Mouse (Mus musculus) intestine, embryonic 14.5 days (tissue): ENCODE measurements around the gene Glt28d2. TPM values are rescaled to one million over a fixed set of nuclear protein-coding genes. Genes with fewer than 3 reads are reported as not detected.

Experiments used
- ATAC-seq: fragments of 200-750 bp; cut with Nextera tagmentation; replicated peaks from 2 replicates; pipeline ENCODE4 v1.8.0; 2017; ENCODE audit warnings: low read depth, moderate number of reproducible peaks, moderate TSS enrichment, moderate library complexity; ENCODE audit not compliant: low FRiP score, low TSS enrichment
- DNase-seq: peaks from one replicate; pipeline ENCODE4 v3.0.0-alpha.2; 2018; ENCODE audit warnings: low spot score
- H3K27ac ChIP-seq: fragments of 300-500 bp; sonication (generic); 2 replicates; pipeline ENCODE4 v1.5.1; 2014; ENCODE audit warnings: low read depth, mild to moderate bottlenecking, control low read depth
- H3K27me3 ChIP-seq: fragments of 300-500 bp; sonication (generic); replicated peaks from 2 replicates; pipeline ENCODE4 v1.6.1; 2014; ENCODE audit warnings: low read length, control low read depth; ENCODE audit not compliant: control insufficient read depth, insufficient read depth
- H3K36me3 ChIP-seq: fragments of 300-500 bp; sonication (generic); 2 replicates; pipeline ENCODE4 v1.6.1; 2014; ENCODE audit warnings: low read length, control low read depth; ENCODE audit not compliant: control insufficient read depth, insufficient read depth
- H3K4me1 ChIP-seq: fragments of 300-500 bp; sonication (generic); replicated peaks from 2 replicates; pipeline ENCODE4 v1.6.1; 2014; ENCODE audit warnings: low read length, control low read depth, mixed read lengths; ENCODE audit not compliant: control insufficient read depth, insufficient read depth
- H3K4me2 ChIP-seq: fragments of 300-500 bp; sonication (generic); 2 replicates; pipeline ENCODE4 v1.6.1; 2014; ENCODE audit warnings: low read length
- H3K4me3 ChIP-seq: fragments of 300-500 bp; sonication (generic); 2 replicates; pipeline ENCODE4 v1.5.1; 2014; ENCODE audit warnings: low read depth, low read length, control low read depth, mixed read lengths
- H3K9ac ChIP-seq: fragments of 300-500 bp; sonication (generic); 2 replicates; pipeline ENCODE4 v1.6.1; 2014; ENCODE audit warnings: mild to moderate bottlenecking, low read length
- H3K9me3 ChIP-seq: fragments of 300-500 bp; sonication (generic); 2 replicates; pipeline ENCODE4 v1.6.1; 2016; ENCODE audit warnings: low read length, control low read depth; ENCODE audit not compliant: control insufficient read depth
- WGBS: fragments of 180-500 bp; shearing (Covaris S2); extraction: QIAGEN DNeasy Blood & Tissue Kit; methylation state at CpG from one replicate; pipeline ENCODE4 v1.1.7; 2014; 5-methylcytosine and 5-hydroxymethylcytosine counted together
- polyA plus RNA-seq: library from polyadenylated mRNA; unstranded; fragments of >200 nt; fragmentation: Nextera tagmentation; extraction: Ambion mirVana; gene quantifications from 2 replicates; pipeline ENCODE4 v1.2.1, GENCODE M21; 2014

Gene Glt28d2
- polyA plus RNA-seq, 1 experiment from 2014 or later: 1.8 TPM

GRCm38 (mm10) chr3:85859311-85859710, 28.0 kb downstream of the Glt28d2 start:
- no peak overlapping the region for H3K4me2 ChIP-seq
- H3K27ac ChIP-seq: no peak overlapping the region
- no peaks in the 10 kb centered on the region for H3K9me3 ChIP-seq
- no peak for ATAC-seq
- WGBS: 71% methylated on average over 6 of the region's 6 CpGs
- no peaks in the 10 kb centered on the region for H3K36me3 ChIP-seq
- H3K27me3 ChIP-seq: no peaks in the 10 kb centered on the region
- no peak overlapping the region for H3K9ac ChIP-seq
- H3K4me3 ChIP-seq: no peak overlapping the region
- DNase-seq: no peak
- H3K4me1 ChIP-seq: no peaks in the 10 kb centered on the region

- Histone ChIP-seq H3K27me3 (no peaks in the 10 kb centered on the region), H3K4me3 (no peak overlapping the region), H3K9ac (no peak overlapping the region), H3K9me3 (no peaks in the 10 kb centered on the region), H3K27ac (no peak overlapping the region), H3K4me2 (no peak overlapping the region), H3K36me3 (no peaks in the 10 kb centered on the region), H3K4me1 (no peaks in the 10 kb centered on the region)
- no peak for ATAC-seq
- 71% methylated on average over 11 of the region's 11 CpGs for WGBS
- DNase-seq: no peak
These were observed 28.9 kb downstream of the Glt28d2 start for GRCm38 (mm10) chr3:85858140-85859135.

- WGBS: 52% methylated on average over 4 of the region's 4 CpGs
- H3K4me3 ChIP-seq: no peak overlapping the region
- H3K36me3 ChIP-seq: no peaks in the 10 kb centered on the region
- no peak overlapping the region for H3K9ac ChIP-seq
- no peaks in the 10 kb centered on the region for H3K4me1 ChIP-seq
- H3K9me3 ChIP-seq: no peaks in the 10 kb centered on the region
- H3K27ac ChIP-seq: no peak overlapping the region
- no peak for DNase-seq
- no peak for ATAC-seq
- no peaks in the 10 kb centered on the region for H3K27me3 ChIP-seq
- H3K4me2 ChIP-seq: no peak overlapping the region
These were observed 30.2 kb downstream of the Glt28d2 start for GRCm38 (mm10) chr3:85857083-85857482.

GRCm38 (mm10) chr3:85855947-85856346, 31.4 kb downstream of the Glt28d2 start:
- no peak for DNase-seq
- 87% methylated on average over 5 of the region's 5 CpGs for WGBS
- Histone ChIP-seq H3K9ac (no peak overlapping the region), H3K27ac (no peak overlapping the region), H3K9me3 (no peaks in the 10 kb centered on the region), H3K4me3 (no peak overlapping the region), H3K27me3 (no peaks in the 10 kb centered on the region), H3K36me3 (no peaks in the 10 kb centered on the region), H3K4me2 (no peak overlapping the region), H3K4me1 (no peaks in the 10 kb centered on the region)
- ATAC-seq: no peak

- 88% methylated on average over 3 of the region's 3 CpGs for WGBS
- Histone ChIP-seq H3K27ac (no peak overlapping the region), H3K36me3 (no peaks in the 10 kb centered on the region)
These were observed 32.3 kb downstream of the Glt28d2 start for GRCm38 (mm10) chr3:85855043-85855442.

GRCm38 (mm10) chr3:85854143-85854542, 33.2 kb downstream of the Glt28d2 start:
- WGBS: 90% methylated on average over 6 of the region's 6 CpGs
- H3K9me3 ChIP-seq: no peaks in the 10 kb centered on the region
- no peak for DNase-seq

More at GRCm38 (mm10) chr3:85855043-85855442, 32.3 kb downstream of the Glt28d2 start:
- Histone ChIP-seq H3K4me2 (no peak overlapping the region), H3K9ac (no peak overlapping the region), H3K4me3 (no peak overlapping the region), H3K4me1 (no peaks in the 10 kb centered on the region), H3K27me3 (no peaks in the 10 kb centered on the region), H3K9me3 (no peaks in the 10 kb centered on the region)
- DNase-seq (no peak), ATAC-seq (no peak)

GRCm38 (mm10) chr3:85853715-85854114, 33.6 kb downstream of the Glt28d2 start:
- Histone ChIP-seq H3K27ac (no peak overlapping the region), H3K4me3 (no peak overlapping the region), H3K27me3 (no peaks in the 10 kb centered on the region), H3K4me2 (no peak overlapping the region), H3K9me3 (no peaks in the 10 kb centered on the region), H3K4me1 (no peaks in the 10 kb centered on the region), H3K9ac (no peak overlapping the region), H3K36me3 (no peaks in the 10 kb centered on the region)
- no peak for ATAC-seq
- 88% methylated on average over 4 of the region's 4 CpGs for WGBS
- no peak for DNase-seq

More at GRCm38 (mm10) chr3:85854143-85854542, 33.2 kb downstream of the Glt28d2 start:
- Histone ChIP-seq H3K36me3 (no peaks in the 10 kb centered on the region), H3K27me3 (no peaks in the 10 kb centered on the region), H3K9ac (no peak overlapping the region), H3K4me3 (no peak overlapping the region), H3K4me1 (no peaks in the 10 kb centered on the region), H3K4me2 (no peak overlapping the region), H3K27ac (no peak overlapping the region)
- no peak for ATAC-seq

- no peak for ATAC-seq
- WGBS: 90% methylated on average over 1 of the region's 1 CpGs
- no peaks in the 10 kb centered on the region for H3K36me3 ChIP-seq
These were observed 37.2 kb downstream of the Glt28d2 start for GRCm38 (mm10) chr3:85850079-85850478.

GRCm38 (mm10) chr3:85846316-85846715, 41.0 kb downstream of the Glt28d2 start:
- no peak for ATAC-seq
- Histone ChIP-seq H3K9ac (no peak overlapping the region), H3K9me3 (no peaks in the 10 kb centered on the region), H3K27me3 (no peaks in the 10 kb centered on the region), H3K27ac (no peak overlapping the region), H3K4me1 (peaks cover 14% of the 10 kb centered on the region), H3K4me2 (no peak overlapping the region), H3K4me3 (no peak overlapping the region), H3K36me3 (no peaks in the 10 kb centered on the region)
- 79% methylated on average over 1 of the region's 1 CpGs for WGBS
- DNase-seq: no peak

More at GRCm38 (mm10) chr3:85850079-85850478, 37.2 kb downstream of the Glt28d2 start:
- no peak overlapping the region for H3K27ac ChIP-seq
- H3K4me1 ChIP-seq: no peaks in the 10 kb centered on the region
- H3K27me3 ChIP-seq: no peaks in the 10 kb centered on the region
- H3K4me3 ChIP-seq: no peak overlapping the region
- no peak overlapping the region for H3K4me2 ChIP-seq
- H3K9ac ChIP-seq: no peak overlapping the region
- no peaks in the 10 kb centered on the region for H3K9me3 ChIP-seq
- DNase-seq: no peak
